Mouse (Mus musculus): ENCODE data around the gene Tuba3a. TPM values are rescaled to one million over a fixed set of nuclear protein-coding genes. Genes with fewer than 3 reads are reported as not detected.
A peak's percentile ranks its signal among the peaks of the same experiment; 100 is the strongest.
"Not testable (repeated sequence)": the region's sequence is repeated elsewhere in the genome, so short reads cannot be mapped to it uniquely, and the experiment has no call there.

Tuba3a gene
- total RNA-seq, 2 experiments from 2014 or later, result not detected

GRCm38 (mm10) chr6:125300982-125301381, 15.1 kb upstream of the Tuba3a start:
- H3K27ac ChIP-seq, result no peak overlapping the region
- no peak for TF ChIP-seq CTCF (conservative IDR thresholded peaks at IDR 0.05)
- no peak overlapping the region for H3K4me3 ChIP-seq
- DNase-seq (ENCODE audit: low spot score in 2 of 2), result no peak

GRCm38 (mm10) chr6:125297149-125297820, 11.4 kb upstream of the Tuba3a start:
- Histone ChIP-seq H3K4me3 (no peak overlapping the region), H3K27ac (no peak overlapping the region)
- TF ChIP-seq CTCF (conservative IDR thresholded peaks at IDR 0.05), result no peak
- no peak for DNase-seq (ENCODE audit: low spot score in 2 of 2)

- Histone ChIP-seq H3K4me3 (no peak overlapping the region), H3K27ac (no peak overlapping the region)
- no peak for TF ChIP-seq CTCF (conservative IDR thresholded peaks at IDR 0.05)
- no peak for DNase-seq (ENCODE audit: low spot score in 2 of 2)
Observed at GRCm38 (mm10) chr6:125294049-125294448, 8.2 kb upstream of the Tuba3a start.

- Histone ChIP-seq H3K4me3 (no peak overlapping the region), H3K27ac (no peak overlapping the region)
- TF ChIP-seq CTCF (conservative IDR thresholded peaks at IDR 0.05), result no peak
- no peak for DNase-seq (ENCODE audit: low spot score in 2 of 2)
Observed at GRCm38 (mm10) chr6:125292256-125292655, 6.4 kb upstream of the Tuba3a start.

- H3K27ac ChIP-seq, result peak overlapping the region; percentile 46
- TF ChIP-seq CTCF (conservative IDR thresholded peaks at IDR 0.05), result no peak
- peak in 1 of 2 experiments; percentile 34 for DNase-seq (ENCODE audit: low spot score in 2 of 2)
- H3K4me3 ChIP-seq, result no peak overlapping the region
Observed at GRCm38 (mm10) chr6:125291329-125291728, 5.5 kb upstream of the Tuba3a start.

GRCm38 (mm10) chr6:125288730-125289129, 2.9 kb upstream of the Tuba3a start:
- no peak overlapping the region for H3K4me3 ChIP-seq
- H3K27ac ChIP-seq, result no peak overlapping the region
- TF ChIP-seq CTCF (conservative IDR thresholded peaks at IDR 0.05), result no peak
- no peak for DNase-seq (ENCODE audit: low spot score in 2 of 2)

GRCm38 (mm10) chr6:125286944-125287343, 1.1 kb upstream of the Tuba3a start:
- peak overlapping the region; percentile 84 for H3K27ac ChIP-seq

GRCm38 (mm10) chr6:125284751-125285150, 1.1 kb downstream of the Tuba3a start:
- no peak overlapping the region for H3K4me3 ChIP-seq
- TF ChIP-seq CTCF (conservative IDR thresholded peaks at IDR 0.05), result no peak
- no peak for DNase-seq (ENCODE audit: low spot score in 2 of 2)
- H3K27ac ChIP-seq, result no peak overlapping the region

More at GRCm38 (mm10) chr6:125286944-125287343, 1.1 kb upstream of the Tuba3a start:
- DNase-seq (ENCODE audit: low spot score in 2 of 2), result peak in 1 of 2 experiments; percentile 46
- TF ChIP-seq CTCF (conservative IDR thresholded peaks at IDR 0.05), result no peak
- H3K4me3 ChIP-seq, result no peak overlapping the region

- no peak for TF ChIP-seq CTCF (conservative IDR thresholded peaks at IDR 0.05)
Observed at GRCm38 (mm10) chr6:125284250-125284649, 1.6 kb downstream of the Tuba3a start.

GRCm38 (mm10) chr6:125282721-125283120, 3.1 kb downstream of the Tuba3a start:
- not testable (repeated sequence) for DNase-seq (ENCODE audit: low spot score in 2 of 2); H3K4me3 ChIP-seq; H3K27ac ChIP-seq

More at GRCm38 (mm10) chr6:125284250-125284649, 1.6 kb downstream of the Tuba3a start:
- Histone ChIP-seq H3K27ac (no peak overlapping the region), H3K4me3 (no peak overlapping the region)
- DNase-seq (ENCODE audit: low spot score in 2 of 2), result no peak

- TF ChIP-seq CTCF (conservative IDR thresholded peaks at IDR 0.05), result no peak
- DNase-seq (ENCODE audit: low spot score in 2 of 2), result no peak
- H3K4me3 ChIP-seq, result no peak overlapping the region
- no peak overlapping the region for H3K27ac ChIP-seq
Observed at GRCm38 (mm10) chr6:125279729-125280128, 6.1 kb downstream of the Tuba3a start.

GRCm38 (mm10) chr6:125274841-125275563, 10.8 kb downstream of the Tuba3a start:
- no peak overlapping the region for H3K27ac ChIP-seq
- TF ChIP-seq CTCF (conservative IDR thresholded peaks at IDR 0.05), result peak; percentile 68
- peak in 1 of 2 experiments; percentile 37 for DNase-seq (ENCODE audit: low spot score in 2 of 2)
- no peak overlapping the region for H3K4me3 ChIP-seq

GRCm38 (mm10) chr6:125272228-125272785, 13.5 kb downstream of the Tuba3a start:
- Histone ChIP-seq H3K27ac (peak overlapping the region; percentile 77; the same call in 1 of the 2 replicates), H3K4me3 (no peak overlapping the region)
- DNase-seq (ENCODE audit: low spot score in 2 of 2), result no peak
- TF ChIP-seq CTCF (conservative IDR thresholded peaks at IDR 0.05), result no peak
